Mouse (Mus musculus): ENCODE data around the gene Cmklr1. TPM values are rescaled to one million over a fixed set of nuclear protein-coding genes. Genes with fewer than 3 reads are reported as not detected.

Gene Cmklr1
- polyA plus RNA-seq, 2 experiments from 2014 or later = not detected

DNA sequence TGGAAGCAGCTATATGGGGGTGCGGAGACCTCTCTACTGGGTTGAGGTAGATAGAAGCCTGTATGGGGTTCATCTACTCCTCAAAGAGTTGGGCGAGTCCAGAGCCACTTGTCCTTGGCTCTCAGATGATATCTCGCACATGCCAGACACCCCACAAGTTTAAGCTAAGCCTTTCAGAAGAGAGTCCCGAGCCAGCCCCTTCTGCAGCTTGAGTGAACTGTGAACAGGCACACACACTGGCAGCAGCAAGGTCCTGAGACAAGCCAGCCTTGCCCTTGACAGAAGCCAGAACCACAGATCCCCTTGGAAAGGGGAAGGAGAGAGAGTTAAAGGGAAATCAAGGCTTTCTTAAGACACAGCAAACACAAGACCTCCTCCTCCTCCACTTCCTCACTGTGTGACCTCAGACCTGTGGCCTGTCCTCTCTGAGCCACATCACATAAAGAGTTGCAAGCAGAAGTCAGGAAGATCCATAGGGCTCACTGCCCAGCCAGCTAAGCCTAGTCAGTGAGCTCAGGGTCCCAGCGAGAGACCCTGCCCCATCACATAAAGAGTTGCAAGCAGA lies 1.5 kb downstream of the Cmklr1 start:
- ATAC-seq = no peak

- no peak for ATAC-seq
Observed at GRCm38 (mm10) chr5:113647141-113647540, 3.1 kb downstream of the Cmklr1 start.

GRCm38 (mm10) chr5:113644520-113644919 lies 5.7 kb downstream of the Cmklr1 start:
- no peak for ATAC-seq

DNA sequence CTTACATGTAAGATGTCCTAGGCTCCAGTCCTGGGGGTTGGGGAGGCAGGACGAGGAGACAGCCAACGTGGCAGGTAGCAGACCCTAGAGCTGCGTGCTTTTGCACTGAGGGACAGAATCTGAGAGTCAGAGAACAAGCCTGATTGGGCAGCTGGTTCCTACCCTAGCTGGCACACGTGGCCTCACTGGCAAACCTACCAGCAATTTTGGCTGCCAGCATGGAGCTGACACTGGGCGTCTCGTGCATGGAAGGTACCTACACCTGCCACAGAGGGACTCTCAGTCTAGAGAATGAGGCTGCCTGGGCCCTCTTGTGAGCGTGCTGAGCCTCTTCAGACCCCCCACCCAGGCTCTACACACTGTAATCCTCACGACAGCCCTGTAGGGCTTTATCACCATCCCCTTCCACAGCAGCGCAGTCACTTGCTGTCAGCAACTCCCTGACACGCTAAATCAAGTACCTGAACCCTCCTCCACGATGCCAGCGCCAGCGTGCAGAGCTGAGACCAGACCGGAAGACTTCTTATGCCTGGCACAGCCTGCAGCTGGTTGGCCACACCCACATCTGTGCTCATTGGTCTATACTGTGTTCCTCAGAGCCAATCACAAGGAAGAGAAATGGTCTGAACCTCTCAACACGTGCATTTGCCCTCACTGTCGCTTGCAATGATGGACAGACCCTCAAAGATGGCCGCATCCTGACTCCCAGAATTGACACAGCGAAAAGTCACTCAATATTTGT lies 6.9 kb downstream of the Cmklr1 start:
- ATAC-seq = peak; percentile 66

GRCm38 (mm10) chr5:113641066-113641465 lies 9.2 kb downstream of the Cmklr1 start:
- no peak for ATAC-seq

GRCm38 (mm10) chr5:113639126-113639525 lies 11.1 kb downstream of the Cmklr1 start:
- no peak for ATAC-seq

DNA sequence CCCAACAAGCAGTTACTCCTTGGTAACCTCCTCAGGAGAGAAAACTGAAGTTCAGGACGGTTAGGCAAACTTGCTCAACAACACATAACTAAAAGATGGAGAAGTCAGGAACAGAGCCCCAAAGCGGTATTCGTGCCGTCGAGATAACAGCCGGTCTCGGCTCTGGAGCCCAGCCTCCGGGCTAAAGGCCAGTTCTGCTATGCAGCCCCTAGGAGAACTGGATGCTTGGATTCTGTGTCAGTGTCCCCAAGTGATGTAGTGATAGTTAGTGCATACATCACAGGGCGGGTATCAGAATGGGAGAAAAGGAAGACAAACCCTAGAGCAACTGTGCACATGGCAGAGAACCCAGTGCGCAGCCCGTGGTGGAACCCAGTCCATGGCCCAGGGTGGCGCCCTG lies 12.2 kb downstream of the Cmklr1 start:
- ATAC-seq = no peak

- ATAC-seq = no peak
Observed at GRCm38 (mm10) chr5:113637631-113638030, 12.6 kb downstream of the Cmklr1 start.

- no peak for ATAC-seq
Observed at GRCm38 (mm10) chr5:113635861-113636565, 14.2 kb downstream of the Cmklr1 start.

DNA sequence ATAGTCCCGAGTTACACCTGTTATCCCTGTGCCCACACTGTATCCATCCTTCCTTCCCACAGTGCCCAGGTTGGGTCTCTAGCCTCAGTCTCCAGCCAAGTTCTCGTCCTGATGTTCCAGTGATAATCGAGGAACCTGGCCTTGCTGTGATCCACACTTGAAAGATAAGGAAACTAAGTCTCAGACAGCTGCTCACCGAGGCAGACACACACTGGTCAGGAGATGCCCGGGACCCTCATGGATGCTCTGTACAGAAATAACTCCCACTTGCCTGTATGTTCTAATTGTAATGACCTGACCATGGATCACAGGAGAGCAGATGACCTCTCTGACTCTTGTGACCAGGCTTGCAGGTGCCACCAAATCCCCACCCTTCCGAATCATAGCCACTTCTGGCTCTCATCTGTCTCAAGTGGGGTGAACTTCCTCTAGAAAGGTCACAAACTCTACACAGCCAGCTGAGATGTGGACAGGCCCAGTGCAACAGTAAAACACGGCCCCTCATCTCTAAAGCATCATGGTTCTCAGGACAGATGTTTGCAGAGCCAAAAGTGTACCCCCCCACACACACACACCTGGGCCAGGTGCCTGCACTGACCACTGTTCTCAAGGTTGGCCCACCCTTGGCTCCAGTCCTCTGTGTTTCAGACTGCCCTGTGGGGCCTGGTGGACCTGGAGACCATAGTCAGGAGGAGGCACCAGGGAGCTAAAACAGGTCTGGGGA lies 15.2 kb downstream of the Cmklr1 start:
- no peak for ATAC-seq

- no peak for ATAC-seq
Observed at GRCm38 (mm10) chr5:113634024-113634651, 16.1 kb downstream of the Cmklr1 start.

DNA sequence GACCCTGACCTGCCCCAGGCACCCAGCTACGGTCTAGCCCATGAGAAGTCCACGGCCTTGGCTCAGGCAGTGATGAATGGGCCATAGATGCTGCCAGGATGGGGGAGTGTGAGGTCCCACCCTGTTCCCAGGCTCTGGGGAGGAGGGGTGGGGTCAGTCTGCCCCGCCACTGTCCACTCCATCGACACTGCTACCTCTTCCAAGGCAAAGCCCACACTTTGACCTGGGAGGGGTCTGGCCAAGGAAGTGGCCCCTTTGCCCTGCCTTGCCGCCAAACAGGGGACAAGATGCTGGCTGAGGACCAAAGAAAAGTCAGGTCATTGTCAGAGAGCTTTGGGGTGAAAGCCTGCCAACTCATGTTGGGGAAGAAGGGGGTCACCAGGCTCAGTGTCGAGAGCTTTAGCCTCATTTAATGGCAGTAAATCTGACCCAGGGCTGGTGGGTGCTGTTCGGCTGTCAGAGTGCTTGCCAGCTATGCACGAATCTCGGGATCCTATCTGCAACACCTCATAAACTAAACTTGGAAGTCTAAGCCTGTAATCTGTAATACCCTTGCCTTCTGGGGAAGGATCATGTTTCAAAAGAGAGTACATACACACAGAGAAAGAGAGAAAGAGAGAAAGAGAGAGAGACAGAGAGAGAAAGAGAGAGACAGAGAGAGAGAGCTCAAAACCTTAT lies 17.1 kb downstream of the Cmklr1 start:
- ATAC-seq = no peak

DNA sequence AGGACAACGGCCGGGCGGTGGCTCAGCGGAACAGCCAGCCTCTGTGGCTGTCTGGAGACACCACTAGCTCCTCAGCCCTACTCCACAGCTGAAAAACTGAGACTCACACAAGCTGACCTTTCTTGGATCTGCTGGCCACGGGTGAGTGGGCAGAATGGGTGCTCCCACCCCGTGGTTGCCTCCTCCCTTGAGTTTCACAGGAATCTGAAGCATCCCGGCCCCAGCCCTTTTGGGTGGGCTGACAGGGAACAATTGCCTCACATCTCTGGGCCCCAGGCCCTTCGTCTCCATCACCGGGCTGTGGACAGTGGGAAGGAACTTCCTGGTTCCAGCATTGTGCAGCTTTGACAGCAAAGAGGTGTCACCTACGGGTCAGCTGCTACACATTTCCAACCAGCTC lies 20.1 kb downstream of the Cmklr1 start:
- no peak for ATAC-seq

- ATAC-seq = no peak
Observed at GRCm38 (mm10) chr5:113629248-113629647, 21.0 kb downstream of the Cmklr1 start.

DNA sequence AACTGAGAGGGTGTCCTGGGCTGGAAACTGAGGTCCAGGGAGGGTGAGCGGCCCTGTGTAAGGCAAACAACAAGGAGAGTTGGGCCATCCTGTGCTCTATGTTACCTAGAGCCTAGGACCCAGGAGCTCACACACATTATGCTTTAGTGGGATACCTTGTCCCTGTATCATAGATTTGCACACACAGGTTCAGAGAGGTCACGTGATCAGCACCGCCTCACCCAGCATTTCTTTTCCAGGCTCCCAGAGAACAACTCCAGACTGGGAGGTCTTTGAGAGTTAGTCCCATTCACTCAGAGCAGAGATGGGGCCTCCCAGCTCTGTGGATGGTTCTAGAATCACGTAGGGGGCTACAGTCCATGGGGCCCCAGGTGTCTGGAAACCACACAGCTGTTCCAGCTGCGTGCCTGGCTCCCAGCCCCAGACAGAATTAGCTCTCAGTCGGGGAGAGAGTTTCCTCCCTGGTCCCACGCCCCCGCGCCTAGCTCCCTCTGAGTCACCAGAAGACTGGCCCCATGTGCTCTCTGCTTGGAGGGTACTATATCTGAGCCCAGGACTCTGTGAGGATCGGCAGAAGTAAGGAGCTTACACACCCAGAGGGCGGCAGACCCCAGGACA lies 22.3 kb downstream of the Cmklr1 start:
- no peak for ATAC-seq

GRCm38 (mm10) chr5:113626991-113627390 lies 23.2 kb downstream of the Cmklr1 start:
- no peak for ATAC-seq

DNA sequence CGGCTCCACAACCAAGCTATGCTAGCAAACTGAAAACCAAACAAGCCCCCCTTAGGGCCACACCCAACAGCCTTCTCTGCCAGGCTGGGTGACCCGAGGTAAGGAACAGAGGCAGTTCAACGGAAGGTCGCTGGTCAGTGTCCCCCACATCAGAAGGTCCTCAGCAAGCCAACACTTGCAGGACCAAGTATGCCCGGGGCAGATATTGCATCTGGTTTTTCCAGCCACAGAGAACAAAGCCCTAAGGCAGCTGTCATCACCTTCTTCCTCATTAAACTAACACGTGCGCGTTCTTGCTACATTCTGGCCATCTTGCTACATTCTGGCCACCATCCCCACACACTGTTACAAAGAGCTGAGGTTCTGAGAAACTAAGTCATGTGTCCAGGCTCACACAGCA lies 23.9 kb downstream of the Cmklr1 start:
- no peak for ATAC-seq

DNA sequence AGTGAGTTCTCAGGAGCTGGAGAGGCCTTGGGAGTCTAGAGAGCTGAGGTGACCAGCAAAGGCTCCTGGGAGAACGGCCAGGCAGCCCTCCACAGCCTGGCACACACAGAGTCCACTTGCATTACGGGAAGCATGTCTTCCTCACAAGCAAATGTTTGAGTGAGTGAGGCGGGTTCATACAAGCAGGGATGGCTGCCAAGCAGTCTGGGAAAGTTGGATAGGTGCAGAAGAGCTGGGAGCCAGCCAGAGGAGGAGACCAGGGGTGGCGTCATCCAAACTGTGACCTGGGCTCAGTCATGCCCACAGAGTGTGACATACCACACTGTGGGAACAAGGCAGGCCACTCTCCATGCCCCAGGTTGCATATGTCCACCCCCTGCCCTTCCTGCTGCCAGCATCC lies 25.2 kb downstream of the Cmklr1 start:
- no peak for ATAC-seq

GRCm38 (mm10) chr5:113623052-113623451 lies 27.2 kb downstream of the Cmklr1 start:
- ATAC-seq = no peak

- ATAC-seq = no peak
Observed at GRCm38 (mm10) chr5:113620999-113621398, 29.2 kb downstream of the Cmklr1 start.

GRCm38 (mm10) chr5:113620130-113620716 lies 30.0 kb downstream of the Cmklr1 start:
- ATAC-seq = no peak
